Mouse (Mus musculus): ENCODE measurements around the gene Wdr44.
"Not testable (repeated sequence)": the region's sequence is repeated elsewhere in the genome, so short reads cannot be mapped to it uniquely, and the experiment has no call there.

The Wdr44 gene

DNA sequence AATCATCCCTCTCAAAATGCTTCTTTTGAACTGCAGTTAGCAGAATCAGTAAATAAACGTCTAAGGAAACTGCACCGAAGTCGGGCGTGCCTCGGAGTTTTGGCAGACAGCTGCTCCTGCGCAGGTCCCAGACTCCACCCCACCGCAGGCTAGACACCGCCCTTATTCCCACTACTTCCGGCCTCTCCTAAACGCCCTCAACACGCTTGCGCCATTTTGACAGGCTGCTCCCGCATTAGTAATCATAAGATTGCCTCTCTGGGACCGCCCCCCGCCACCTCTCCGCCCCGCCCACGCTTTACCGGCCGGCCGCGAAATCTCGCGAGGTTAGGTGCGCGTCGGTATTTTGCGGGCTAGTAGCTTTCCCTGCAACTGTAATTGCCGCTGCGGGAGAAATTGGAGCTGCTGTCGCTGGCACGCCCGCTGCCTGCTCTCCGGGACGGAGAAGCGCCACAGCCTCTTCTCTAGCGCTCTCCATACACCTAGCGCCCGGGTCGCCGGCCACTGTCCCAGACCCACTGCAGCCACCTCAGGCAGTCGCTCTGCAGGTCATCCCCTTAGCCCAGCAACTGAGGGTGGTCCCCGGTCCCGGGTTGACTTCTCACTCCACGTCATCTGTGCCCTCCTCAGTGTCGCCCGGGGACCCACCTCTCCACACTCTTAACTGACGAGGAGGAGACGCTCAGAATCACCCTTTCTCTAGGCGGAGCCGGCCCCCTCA lies at the start of gene Wdr44:
TSS of gene Wdr44 (plus strand) at position 330 of the 721 bp plus-strand sequence.
- peak; percentile 95 for DNase-seq (ENCODE audit: low read depth)

DNA sequence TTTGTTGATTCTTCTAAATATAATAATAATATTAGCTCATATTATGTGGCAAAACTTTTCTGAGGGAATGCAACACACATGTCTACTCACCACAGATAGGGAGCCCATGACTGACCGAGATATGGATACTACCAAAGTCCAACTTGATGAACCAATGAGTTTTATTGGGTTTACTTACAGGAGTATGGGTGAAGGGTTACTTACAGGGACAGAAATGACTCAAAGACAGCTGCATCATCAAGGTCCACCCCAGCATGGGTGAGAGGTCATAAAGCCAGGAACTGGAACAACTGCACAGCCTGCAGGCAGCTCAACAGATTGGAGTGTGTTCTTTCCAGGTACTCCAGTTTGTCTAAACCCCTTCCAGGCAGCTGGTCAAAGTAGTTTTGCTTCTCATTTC lies 44.5 kb upstream of the Wdr44 start:
- DNase-seq (ENCODE audit: low read depth), result no peak

DNA sequence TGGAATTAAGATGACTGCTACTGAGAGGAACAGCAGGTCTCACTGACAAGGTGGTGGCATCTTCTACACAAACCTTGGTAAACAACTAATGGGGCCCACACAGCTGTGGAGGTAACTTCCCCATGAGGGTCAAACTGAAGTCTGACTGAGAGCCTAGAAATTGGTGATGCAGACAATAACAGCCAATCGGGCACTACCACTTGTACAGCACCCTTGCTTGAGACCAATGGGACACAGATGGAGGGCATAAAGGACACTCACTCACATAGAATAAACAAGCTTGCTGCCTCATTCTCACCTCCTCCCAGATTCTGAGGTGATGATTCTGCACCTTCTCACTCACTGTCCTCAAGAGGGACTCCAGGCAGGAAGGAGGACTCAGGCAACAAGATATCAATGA lies 30.6 kb upstream of the Wdr44 start:
- no peak for DNase-seq (ENCODE audit: low read depth)

DNA sequence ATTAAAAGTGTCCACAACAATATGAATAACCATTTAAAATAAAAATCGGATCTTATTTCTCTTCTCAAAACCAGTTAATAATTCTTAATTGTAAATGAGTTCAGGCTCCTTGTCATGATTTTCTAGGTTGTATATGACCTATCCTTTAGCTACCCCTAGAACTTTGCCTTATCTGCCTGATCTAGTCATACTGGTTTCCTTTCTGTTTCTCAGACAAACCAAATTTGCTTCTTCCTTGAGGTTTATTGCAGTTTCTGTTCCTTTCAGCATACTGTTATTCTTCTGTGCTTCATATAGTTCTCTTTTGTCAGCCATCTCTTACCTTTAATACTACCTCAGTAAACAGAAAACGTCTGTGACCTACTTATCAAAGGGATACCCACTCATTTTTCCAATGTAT lies 19.7 kb upstream of the Wdr44 start:
- DNase-seq (ENCODE audit: low read depth), result peak; percentile 11

DNA sequence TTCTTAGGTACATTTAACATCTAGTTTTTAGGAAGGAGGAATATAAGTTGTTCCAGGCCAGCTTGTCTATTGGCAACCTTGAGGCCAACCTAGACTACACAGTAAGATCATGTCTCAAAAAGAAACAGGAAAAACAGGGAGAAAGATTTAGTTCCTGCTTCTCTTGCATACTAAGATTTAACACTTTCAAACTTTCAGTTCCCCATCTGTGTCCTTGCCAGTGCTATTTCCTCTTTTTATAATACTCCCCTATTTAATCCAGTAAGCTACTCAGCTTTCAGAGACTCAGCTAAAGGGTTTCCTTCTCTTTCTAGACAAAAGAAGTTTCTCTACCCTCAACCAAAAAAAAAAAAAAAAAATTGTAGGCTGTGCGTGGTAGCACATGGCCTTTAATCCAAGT lies 17.4 kb upstream of the Wdr44 start:
- DNase-seq (ENCODE audit: low read depth), result peak; percentile 12

DNA sequence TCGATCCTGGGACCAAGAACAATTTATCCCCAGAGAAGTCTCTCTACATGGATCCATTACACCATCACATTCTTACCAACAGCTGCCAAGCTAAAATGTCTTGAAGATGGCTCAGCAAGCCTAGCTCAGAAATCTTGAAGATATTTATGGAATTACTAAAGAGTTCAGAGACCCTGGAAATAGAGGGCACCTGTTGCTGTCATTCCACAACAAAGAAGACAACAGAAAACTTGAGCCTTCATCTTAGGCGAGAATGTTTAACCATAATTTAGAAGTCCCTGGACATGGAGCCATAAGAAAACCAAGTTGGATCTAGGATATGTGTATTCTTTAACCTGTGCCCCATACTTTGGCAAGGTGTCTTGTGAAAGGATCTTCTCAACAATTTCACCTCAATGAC lies 16.3 kb upstream of the Wdr44 start:
- DNase-seq (ENCODE audit: low read depth), result no peak

DNA sequence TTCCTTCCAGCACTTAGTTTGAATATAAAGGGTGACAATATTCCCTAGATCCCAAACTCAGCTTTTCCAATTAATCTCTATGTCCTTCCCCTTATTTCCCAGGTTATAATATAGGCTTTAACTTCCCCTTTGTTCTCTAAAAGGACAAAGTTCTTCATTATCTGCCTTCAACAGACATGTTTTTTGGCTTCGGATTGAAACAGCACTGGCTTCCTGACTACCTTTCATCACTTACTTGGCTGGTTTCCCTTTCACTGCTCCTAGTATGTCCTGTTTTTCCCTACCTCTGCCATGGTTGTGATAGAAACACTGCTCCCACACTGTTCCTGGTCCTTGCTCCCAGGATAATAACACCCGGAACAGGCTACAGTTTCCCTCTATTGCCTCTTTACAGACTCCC lies 15.3 kb upstream of the Wdr44 start:
- DNase-seq (ENCODE audit: low read depth), result no peak

DNA sequence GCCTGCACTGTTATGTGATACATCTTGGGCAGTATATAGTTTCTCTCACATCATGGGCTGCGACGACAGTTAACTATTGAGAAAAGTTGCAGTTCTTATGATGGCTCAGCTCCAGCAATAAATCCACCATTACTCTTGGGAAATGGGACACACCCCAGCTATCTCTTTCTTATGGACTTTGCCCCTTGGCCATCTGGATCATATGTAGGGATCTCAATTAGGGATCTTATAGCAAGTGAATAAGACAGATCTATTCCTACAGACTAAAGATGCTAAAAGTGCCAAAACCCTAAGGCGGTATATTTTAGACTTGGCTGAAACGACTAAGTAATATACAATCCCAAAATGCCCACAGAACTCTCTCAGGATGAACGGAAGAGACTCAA lies 522 bp upstream of the Wdr44 start:
- no peak for DNase-seq (ENCODE audit: low read depth)

DNA sequence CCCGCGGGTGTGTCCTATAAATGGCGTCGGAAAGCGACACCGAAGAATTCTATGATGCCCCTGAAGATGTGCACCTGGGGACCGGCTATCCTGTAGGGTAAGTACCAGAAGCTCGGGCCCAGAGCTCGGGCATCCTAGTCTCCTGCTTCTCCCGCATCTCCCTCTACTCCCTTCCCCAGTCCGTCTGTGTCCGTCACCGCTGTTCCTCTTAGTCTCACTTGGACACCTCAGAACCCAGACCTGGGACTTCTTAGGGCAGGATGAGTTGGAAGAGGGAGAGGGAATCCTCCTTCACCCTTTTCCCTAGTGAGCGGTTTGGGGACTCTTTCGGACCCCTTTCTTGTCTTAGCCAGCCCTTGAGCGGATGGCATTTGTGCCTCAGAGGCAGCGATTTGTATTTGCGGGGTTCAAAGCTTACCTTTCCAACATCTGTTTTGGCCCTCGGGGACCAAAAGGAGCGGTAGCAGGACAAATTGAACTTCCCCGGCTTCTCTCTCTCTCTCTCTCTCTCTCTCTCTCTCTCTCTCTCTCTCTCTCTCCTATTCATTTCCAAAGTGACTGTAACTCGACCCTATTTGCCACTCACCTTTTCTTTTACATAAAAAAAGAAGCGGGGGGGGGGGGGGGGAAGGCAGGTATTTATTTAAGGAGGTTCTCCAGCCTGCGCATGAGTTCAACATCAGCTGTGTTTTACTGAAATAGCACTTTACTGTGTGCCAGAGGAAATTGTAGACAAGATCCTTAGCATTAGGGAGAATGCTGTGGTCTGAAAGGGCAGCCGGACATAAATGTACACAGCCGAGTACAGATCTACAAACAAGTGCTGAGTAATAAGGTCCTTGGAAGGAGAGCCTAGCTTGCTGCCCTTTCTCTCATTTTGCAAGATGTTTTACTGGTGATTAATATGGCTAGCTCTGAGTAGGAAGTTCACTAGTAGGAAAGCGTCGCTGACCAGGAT lies 871 bp downstream of the Wdr44 start:
- DNase-seq (ENCODE audit: low read depth), result peak; percentile 47

DNA sequence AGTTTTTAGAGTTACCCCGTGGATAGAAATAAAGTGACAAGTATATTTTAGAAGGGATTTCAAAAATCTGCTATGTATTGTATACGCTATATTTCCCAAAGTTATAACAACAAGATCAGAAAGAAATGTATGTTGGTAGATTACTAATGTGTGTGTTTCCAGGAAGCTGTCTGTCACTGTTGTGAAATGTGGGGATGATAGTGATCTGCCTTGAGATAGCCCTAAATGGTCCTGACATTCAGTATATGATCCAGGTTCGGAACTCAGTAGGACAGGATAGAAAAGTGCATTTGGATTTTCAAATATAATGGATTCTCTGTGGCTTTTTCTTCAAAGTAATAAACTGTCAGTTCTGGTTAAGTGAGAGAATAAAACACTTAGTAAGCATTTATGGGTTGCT lies 1.7 kb downstream of the Wdr44 start:
- peak; percentile 43 for DNase-seq (ENCODE audit: low read depth)

DNA sequence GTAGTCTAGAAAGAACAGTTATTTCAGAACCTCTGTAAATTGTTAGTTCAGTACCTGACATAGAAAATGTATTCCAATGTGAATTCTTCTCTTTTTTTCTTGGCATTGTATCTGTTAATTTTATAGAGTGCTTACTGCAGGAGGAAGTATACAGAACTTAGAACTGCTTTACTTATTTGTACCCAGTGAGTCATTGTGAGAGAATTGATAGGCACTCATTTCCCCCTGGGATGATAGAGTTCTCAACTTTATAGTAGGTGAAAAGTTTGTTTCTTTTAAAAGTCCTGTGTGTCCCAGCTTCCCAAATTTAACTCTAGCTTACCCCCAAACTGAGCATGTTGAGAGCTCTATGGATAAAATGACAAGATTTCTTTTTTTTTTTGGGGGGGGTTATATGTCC lies 2.3 kb downstream of the Wdr44 start:
- no peak for DNase-seq (ENCODE audit: low read depth)

DNA sequence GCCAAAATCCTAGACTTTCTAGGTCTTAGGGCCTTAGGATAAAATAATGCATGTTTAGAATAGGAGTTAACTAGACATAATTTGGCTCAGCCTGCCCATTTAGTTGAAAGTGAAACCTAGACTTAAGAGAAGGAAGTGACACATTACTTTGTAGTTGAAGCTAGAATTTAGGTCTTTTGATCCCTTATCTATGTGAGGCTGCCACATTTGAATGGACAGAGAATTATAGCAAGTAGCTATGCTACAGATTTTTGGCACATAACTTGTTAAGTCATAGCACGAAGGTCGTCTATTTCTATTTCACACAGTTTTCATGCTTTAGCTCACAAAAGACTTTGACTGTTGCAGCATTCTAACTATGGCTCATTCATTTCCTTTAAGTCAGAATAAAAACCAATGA lies 4.5 kb downstream of the Wdr44 start:
- peak; percentile 50 for DNase-seq (ENCODE audit: low read depth)

DNA sequence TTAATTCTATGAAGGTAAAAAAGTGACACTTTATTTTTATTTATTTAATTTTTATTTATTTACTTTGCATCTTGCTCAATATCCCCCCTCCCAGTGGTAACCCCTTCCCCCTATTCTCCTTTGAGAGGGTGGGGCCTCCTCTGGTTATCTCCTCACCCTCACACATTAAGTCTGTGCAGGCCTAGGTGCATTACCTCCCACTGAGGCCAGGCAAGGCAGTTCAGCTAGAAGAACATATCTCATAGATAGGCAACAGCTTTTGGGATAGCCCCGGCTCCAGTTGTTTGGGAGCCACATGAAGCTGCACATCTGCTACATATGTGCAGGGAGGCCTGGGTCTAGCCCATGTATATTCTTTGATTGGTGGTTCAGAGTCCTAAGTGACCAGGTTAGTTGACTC lies 6.2 kb downstream of the Wdr44 start:
- no peak for DNase-seq (ENCODE audit: low read depth)

DNA sequence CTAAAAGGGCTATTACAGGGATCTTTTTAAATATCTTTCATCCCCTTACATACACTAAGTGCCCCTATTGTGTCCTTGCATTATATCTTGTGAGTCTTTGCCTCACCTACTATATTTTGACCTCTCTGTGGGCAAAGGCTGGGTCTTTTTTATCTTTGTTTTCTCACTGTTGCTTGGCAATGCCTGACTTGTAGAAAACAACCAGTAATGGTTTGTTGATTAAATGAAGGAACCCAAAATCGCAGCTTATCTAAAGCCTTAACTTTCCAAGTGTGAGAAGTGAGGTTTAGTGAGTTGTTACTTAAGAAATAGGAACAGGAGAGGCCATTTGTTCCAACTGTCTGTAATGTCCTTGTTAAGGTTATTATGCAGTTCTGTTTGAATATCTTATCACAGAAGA lies 24.4 kb downstream of the Wdr44 start:
- DNase-seq (ENCODE audit: low read depth), result no peak

DNA sequence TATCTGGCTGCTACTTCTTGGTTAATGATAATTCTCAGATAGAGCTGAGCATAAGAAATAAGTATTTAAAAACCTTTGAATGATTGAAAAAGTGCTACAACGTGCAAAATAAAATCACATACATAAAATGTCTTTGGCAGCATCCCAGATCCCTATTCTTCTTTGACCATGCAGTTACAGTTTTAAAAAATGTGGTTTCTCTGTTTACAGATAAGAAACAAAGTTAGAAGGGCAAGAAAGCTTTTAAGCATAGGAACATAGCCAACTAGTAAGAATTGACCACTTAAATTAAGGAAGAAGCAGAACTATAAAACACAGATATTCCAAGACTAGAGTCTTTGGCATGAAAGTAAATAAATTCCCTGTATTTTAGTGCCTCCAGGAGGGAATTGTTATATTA lies 34.6 kb downstream of the Wdr44 start:
- no peak for DNase-seq (ENCODE audit: low read depth)

DNA sequence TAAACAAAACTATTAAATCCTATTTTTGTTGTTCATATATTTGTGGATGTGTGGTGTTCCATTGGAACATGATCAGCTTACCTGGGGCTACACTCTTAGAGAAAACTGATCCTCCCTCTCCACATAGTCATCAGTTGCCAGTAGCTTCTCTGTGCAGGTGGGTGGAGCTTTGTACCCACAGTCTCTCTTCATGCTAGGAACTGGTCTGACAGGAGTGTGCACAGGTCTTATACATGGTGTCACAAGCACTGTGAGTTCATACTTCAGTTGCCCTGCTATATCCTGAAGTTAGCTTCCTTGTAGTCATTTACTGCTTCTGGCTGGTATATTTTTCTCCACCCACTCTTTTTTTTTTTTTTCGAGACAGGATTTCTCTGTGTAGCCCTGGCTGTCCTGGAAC lies 61.8 kb downstream of the Wdr44 start:
- no peak for DNase-seq (ENCODE audit: low read depth)

DNA sequence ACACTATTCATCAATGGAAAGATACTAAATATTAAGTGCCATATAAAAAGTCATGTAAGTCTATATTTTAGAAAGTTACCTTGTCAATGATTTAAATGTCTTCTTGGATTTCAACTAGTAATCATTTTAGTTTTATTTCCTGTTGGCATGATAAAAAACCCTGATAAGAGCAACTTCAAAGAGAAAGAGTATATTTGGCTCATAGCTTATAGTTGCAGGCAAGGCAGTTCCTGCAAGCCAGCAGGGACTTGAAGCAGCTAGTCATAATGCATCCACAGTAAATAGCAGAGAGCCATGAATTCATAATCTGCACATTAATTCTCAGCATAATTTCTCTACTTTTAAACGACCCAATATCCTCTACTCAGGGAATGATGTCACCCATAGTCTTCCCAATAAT lies 75.0 kb downstream of the Wdr44 start:
- no peak for DNase-seq (ENCODE audit: low read depth)

DNA sequence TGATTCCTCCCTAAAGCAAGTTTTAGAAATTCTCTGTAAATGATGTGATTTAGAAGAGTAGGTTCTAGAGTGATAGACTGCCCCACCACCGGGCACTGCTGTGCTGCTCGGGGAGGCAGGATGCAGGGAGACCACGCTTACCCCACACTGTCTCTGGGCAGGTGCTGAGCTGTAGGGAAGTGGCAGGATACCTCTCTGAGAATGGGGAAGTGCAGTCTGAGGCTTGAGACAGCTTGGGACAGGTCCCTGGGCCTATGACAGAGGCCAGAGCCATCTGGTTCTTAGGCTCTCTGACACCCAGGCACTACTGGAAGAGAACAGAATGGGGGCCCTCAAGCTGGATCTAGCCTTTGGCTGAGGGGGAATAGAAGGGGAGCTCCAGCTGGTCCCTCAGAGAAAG lies 114.3 kb downstream of the Wdr44 start:
- DNase-seq (ENCODE audit: low read depth), result peak; percentile 2

DNA sequence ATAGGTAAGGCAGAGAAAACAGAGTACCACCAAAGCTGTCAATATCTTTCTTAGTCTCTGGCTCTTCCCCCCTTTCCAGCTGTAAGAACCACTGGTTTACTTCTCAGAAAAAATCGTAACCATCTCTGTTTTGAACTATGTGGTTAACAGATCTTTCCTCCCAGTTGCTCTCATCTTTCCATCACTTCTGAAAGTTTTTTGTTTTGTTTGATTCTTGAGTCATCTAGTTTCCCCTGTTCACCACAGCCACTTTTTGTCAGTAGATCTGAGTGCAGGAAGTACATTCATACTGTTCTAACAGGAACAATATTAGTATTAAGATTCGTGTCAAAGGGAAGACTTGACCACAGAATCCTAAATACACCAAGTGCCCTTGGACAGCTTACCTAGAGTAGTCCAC lies 117.5 kb downstream of the Wdr44 start:
- peak; percentile 52 for DNase-seq (ENCODE audit: low read depth)

DNA sequence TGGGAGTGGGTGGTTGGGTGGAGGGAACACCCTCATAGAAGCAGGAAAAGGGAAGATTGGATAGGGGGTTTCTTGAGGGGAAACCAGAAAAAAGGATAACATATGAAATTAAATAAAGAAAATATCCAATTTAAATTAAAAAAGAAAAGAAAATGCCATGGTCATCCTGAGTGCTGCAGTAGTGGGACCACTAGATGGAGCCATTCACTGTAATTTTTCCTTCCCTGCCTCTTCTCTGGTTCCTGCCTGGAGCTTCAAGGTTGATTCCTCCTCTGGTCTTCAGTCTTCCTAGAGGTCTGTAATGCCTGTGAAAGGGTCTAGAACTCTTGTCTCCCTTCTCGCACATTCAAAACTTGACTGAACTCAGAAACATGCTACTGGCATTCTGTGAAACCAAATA lies 120.4 kb downstream of the Wdr44 start:
- peak; percentile 21 for DNase-seq (ENCODE audit: low read depth)

DNA sequence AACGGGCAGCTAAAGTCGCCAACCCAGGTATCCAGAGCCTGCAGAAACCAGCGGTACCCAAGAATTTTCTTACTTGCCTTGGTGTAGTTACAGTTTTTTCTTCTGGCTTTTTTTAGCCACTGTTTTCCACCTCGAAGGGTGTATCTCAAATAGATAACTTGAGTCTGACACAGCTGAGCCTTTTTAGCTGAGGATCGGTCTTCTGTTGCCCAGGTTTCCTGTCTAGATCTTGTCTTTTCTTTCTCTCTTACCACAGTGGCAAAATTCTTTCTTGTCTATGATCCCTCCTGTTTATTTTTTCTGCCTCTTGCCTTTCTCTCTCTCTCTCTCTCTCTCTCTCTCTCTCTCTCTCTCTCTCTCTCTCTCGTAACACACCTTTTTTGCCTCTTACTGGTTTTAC lies 130.0 kb downstream of the Wdr44 start:
- DNase-seq (ENCODE audit: low read depth), result not testable (repeated sequence)

DNA sequence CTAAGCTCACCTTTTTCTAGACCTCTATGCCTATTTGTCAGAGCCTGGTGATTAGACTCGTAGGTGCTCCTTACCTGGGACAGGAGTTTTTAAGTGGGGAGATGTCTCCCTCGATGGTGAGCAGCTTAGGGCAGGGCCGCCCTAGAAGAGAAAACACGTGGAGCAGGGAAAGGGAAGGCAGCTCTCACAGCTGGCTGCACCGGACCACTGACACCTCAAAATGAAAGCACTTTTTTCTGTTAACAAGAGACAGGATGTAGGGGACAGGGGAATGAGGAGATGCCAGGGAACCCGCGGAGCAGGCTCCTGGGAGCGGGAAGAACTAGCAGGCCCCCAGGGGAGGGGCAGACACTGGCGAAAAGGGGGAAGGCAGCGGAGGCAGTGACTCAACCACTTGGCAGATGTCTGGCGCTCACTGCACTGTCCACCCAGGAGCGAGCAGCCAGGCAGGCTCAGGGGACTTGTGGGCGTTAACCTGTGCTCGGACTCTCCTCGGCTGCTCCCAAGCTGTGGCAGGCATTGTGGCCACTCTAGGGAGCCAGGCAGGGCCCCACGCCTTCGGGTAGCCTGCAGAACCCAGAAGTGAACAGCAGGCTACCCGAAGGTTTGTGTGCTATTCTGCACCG lies 130.7 kb downstream of the Wdr44 start:
- no peak for DNase-seq (ENCODE audit: low read depth)

DNA sequence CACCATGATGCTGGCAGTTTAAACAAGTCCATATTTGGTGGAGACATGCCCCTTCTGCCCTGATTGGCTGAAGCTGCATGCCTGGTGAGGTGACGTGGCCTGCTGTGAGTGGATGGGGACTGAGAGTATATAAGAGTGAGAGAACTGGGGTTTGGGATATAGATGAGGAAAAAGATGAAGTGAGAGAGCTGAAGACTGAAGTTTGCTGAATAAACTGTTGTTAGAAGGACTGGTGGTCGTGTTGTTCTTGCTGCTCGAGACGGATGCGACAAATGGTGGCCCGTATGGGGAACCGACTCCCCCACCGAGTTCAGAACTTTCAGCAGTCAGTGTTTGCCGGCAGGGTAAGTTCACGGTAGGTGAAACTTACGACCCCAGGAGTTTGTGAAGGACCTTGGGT lies 140.9 kb downstream of the Wdr44 start:
- DNase-seq (ENCODE audit: low read depth), result not testable (repeated sequence)

Data from 416B (cell line).